Mouse (Mus musculus): ENCODE data around the gene Id4. TPM values are rescaled to one million over a fixed set of nuclear protein-coding genes. Genes with fewer than 3 reads are reported as not detected.

Gene Id4
- total RNA-seq, 2 experiments from 2014 or later, result 40.8 to 52.0 TPM

- DNase-seq (ENCODE audit: low spot score in 2 of 2), result no peak
Observed at GRCm38 (mm10) chr13:48314500-48314899, 53.5 kb downstream of the Id4 start.
